Mouse (Mus musculus): ENCODE measurements around the gene Gm28230.

Gene Gm28230

GRCm38 (mm10) chr2:74724244-74725015 is 2.1 kb upstream of the Gm28230 start:
- DNase-seq (ENCODE audit: low spot score in 2 of 2): no peak

GRCm38 (mm10) chr2:74725171-74725570 is 1.4 kb upstream of the Gm28230 start:
- no peak for DNase-seq (ENCODE audit: low spot score in 2 of 2)

GRCm38 (mm10) chr2:74726973-74727639 is 578 bp downstream of the Gm28230 start:
- DNase-seq (ENCODE audit: low spot score in 2 of 2): no peak

GRCm38 (mm10) chr2:74727640-74728302 is 1.2 kb downstream of the Gm28230 start:
- no peak for DNase-seq (ENCODE audit: low spot score in 2 of 2)

GRCm38 (mm10) chr2:74728303-74728680 is 1.8 kb downstream of the Gm28230 start:
- no peak for DNase-seq (ENCODE audit: low spot score in 2 of 2)

GRCm38 (mm10) chr2:74730331-74730730 is 3.8 kb downstream of the Gm28230 start:
- no peak for DNase-seq (ENCODE audit: low spot score in 2 of 2)

GRCm38 (mm10) chr2:74731055-74731454 is 4.5 kb downstream of the Gm28230 start:
- DNase-seq (ENCODE audit: low spot score in 2 of 2): no peak

- no peak for DNase-seq (ENCODE audit: low spot score in 2 of 2)
Measured at GRCm38 (mm10) chr2:74731799-74732512, 5.4 kb downstream of the Gm28230 start.

GRCm38 (mm10) chr2:74732513-74733316 is 6.2 kb downstream of the Gm28230 start:
- no peak for DNase-seq (ENCODE audit: low spot score in 2 of 2)

GRCm38 (mm10) chr2:74733317-74733661 is 6.8 kb downstream of the Gm28230 start:
- no peak for DNase-seq (ENCODE audit: low spot score in 2 of 2)

- DNase-seq (ENCODE audit: low spot score in 2 of 2): no peak
Measured at GRCm38 (mm10) chr2:74733765-74734164, 7.2 kb downstream of the Gm28230 start.

GRCm38 (mm10) chr2:74734451-74734850 is 7.9 kb downstream of the Gm28230 start:
- DNase-seq (ENCODE audit: low spot score in 2 of 2): no peak

- DNase-seq (ENCODE audit: low spot score in 2 of 2): no peak
Measured at GRCm38 (mm10) chr2:74734996-74735811, 8.7 kb downstream of the Gm28230 start.

- DNase-seq (ENCODE audit: low spot score in 2 of 2): no peak
Measured at GRCm38 (mm10) chr2:74735851-74736687, 9.5 kb downstream of the Gm28230 start.

- DNase-seq (ENCODE audit: low spot score in 2 of 2): no peak
Measured at GRCm38 (mm10) chr2:74736688-74737577, 10.4 kb downstream of the Gm28230 start.

- no peak for DNase-seq (ENCODE audit: low spot score in 2 of 2)
Measured at GRCm38 (mm10) chr2:74737578-74738070, 11.1 kb downstream of the Gm28230 start.

- DNase-seq (ENCODE audit: low spot score in 2 of 2): no peak
Measured at GRCm38 (mm10) chr2:74738623-74739475, 12.3 kb downstream of the Gm28230 start.

- no peak for DNase-seq (ENCODE audit: low spot score in 2 of 2)
Measured at GRCm38 (mm10) chr2:74739476-74739800, 12.9 kb downstream of the Gm28230 start.
